In the genomic region with DNA sequence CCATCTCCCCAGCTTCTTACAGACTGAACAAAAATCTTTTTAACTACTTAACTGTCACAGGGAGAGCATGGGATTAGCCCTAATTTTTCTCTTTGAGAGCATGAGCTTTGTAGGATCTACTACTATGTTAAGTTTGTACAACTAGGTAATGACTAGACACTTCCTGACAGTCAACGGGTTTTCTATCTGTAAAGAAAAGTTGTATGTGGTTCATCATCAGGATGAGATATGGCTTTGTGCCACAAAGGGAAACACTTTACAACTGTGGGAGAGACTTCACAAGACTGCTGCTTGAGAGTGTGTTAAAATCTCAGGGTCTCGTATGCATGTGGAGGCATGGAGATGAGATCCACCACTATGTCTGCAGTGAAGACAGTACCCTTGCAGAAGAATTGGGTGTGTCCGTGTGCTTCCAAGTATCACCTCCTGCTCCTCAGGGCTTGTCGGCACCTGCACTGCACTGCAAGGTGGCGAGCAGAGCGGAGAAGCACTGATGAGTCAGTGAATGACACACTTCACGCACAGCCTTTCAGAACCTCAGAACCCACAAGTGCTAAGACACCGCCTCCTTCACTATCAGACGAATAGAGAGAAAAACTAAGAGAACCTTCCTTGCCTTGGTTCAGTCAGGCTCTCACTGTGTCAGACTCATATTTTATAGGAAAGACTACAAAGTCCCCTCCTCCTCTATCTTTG, we compare ENCODE assay signal across 29 mouse cellular contexts. TPM values are rescaled to one million over a fixed set of nuclear protein-coding genes. Genes with fewer than 3 reads are reported as not detected.
"Had no signal": no experiment of that assay in that cellular context is flagged by ENCODE, and none has a peak within 500 bp of the region (broad histone marks: within the 10 kb centered on the region; RNA-seq: fewer than 3 reads in every experiment).

No protein-coding gene starts in this region.

- H3K27me3 ChIP-seq: kidney, embryonic 15.5 days; limb, embryonic 13.5 days; liver, embryonic 12.5 days; liver, embryonic 15.5 days; lung, embryonic 15.5 days; neural tube, embryonic 13.5 days had no signal

- ATAC-seq: intestine, postnatal 0 days; liver, embryonic 12.5 days had no signal

- H3K4me3 ChIP-seq: kidney, embryonic 15.5 days; limb, embryonic 10.5 days; limb, embryonic 13.5 days; liver, embryonic 12.5 days; liver, embryonic 15.5 days; lung, embryonic 15.5 days; midbrain, embryonic 10.5 days; neural tube, embryonic 13.5 days had no signal

- DNase-seq: kidney, adult 2 months; kidney, postnatal 14 days; kidney, postnatal 4 days; layer of hippocampus, adult 9-11 months; liver; lung, adult 18-20 months; lung, postnatal 10 days; lung, postnatal 36 days; midbrain, embryonic 14.5 days; retina, postnatal 1 day; right cerebral cortex, postnatal 25 days; spleen, adult 18-20 months; thymus, postnatal 25 days had no signal

- H3K9me3 ChIP-seq: kidney, embryonic 15.5 days; limb, embryonic 10.5 days; limb, embryonic 13.5 days; liver, embryonic 12.5 days; liver, embryonic 15.5 days; lung, embryonic 15.5 days; midbrain, embryonic 10.5 days; neural tube, embryonic 13.5 days had no signal

- H3K27ac ChIP-seq: kidney, embryonic 15.5 days; limb, embryonic 10.5 days; limb, embryonic 13.5 days; liver, embryonic 12.5 days; liver, embryonic 15.5 days; lung, embryonic 15.5 days; midbrain, embryonic 10.5 days; neural tube, embryonic 13.5 days had no signal

RNA-seq across cellular contexts. Expression of a gene that starts 56.8 kb away (rescaled TPM):
- total RNA-seq: layer of hippocampus, adult 18-20 months; layer of hippocampus, postnatal 25 days; left cerebral cortex, adult 18-20 months; left cerebral cortex, postnatal 25 days; neutrophil, adult 5-6 weeks had no signal
- polyA plus RNA-seq: intestine, embryonic 14.5 days; intestine, postnatal 0 days; kidney, adult 2 months; kidney, embryonic 15.5 days; limb, embryonic 10.5 days; limb, embryonic 13.5 days; liver, embryonic 12.5 days; liver, embryonic 15.5 days; lung, embryonic 15.5 days; midbrain, embryonic 10.5 days; midbrain, embryonic 14.5 days; neural tube, embryonic 13.5 days; thymus, postnatal 0 days had no signal
